ENCODE assay signal across 9 mouse cellular contexts in genomic region chr7:63936188-63936985, GRCm38 (mm10). TPM values are rescaled to one million over a fixed set of nuclear protein-coding genes. Genes with fewer than 3 reads are reported as not detected.
DNase-seq lines count a peak whose midpoint lies in the region; ATAC-seq and TF ChIP-seq lines count a peak whose summit lies in the region.
"Had no signal": no experiment of that assay in that cellular context is flagged by ENCODE, and none has a peak within 500 bp of the region (broad histone marks: within the 10 kb centered on the region; RNA-seq: fewer than 3 reads in every experiment).

No protein-coding gene starts in this region.

- H3K27me3 ChIP-seq in embryonic facial prominence, embryonic 10.5 days (replicated peaks; ENCODE audit: low read depth, poor library complexity, severe bottlenecking): peaks cover 12% of the 10 kb centered on the region
- no peaks in the 10 kb centered on the region for H3K27me3 ChIP-seq in intestine, postnatal 0 days (replicated peaks; ENCODE audit: control insufficient read depth, insufficient read depth, low read length)
- H3K27me3 ChIP-seq in limb, embryonic 14.5 days (ENCODE audit: control insufficient read depth, insufficient read depth, low read length): no peaks in the 10 kb centered on the region
- H3K27me3 ChIP-seq in midbrain, embryonic 16.5 days (ENCODE audit: control insufficient read depth, insufficient read depth, low read depth, low read length): no peaks in the 10 kb centered on the region
- H3K27me3 ChIP-seq: Patski had no signal

- WGBS in embryonic facial prominence, embryonic 10.5 days: under 1% methylated on average over 34 of the region's 34 CpGs
- WGBS in intestine, postnatal 0 days: 1% methylated on average over 34 of the region's 34 CpGs
- WGBS in limb, embryonic 14.5 days: under 1% methylated on average over 34 of the region's 34 CpGs
- WGBS in midbrain, embryonic 16.5 days: under 1% methylated on average over 34 of the region's 34 CpGs

- H3K9me3 ChIP-seq in embryonic facial prominence, embryonic 10.5 days: no peaks in the 10 kb centered on the region
- H3K9me3 ChIP-seq in intestine, postnatal 0 days (ENCODE audit: control insufficient read depth): no peaks in the 10 kb centered on the region
- H3K9me3 ChIP-seq in limb, embryonic 14.5 days (ENCODE audit: control insufficient read depth, low read length): no peaks in the 10 kb centered on the region
- H3K9me3 ChIP-seq in midbrain, embryonic 16.5 days (replicated peaks; ENCODE audit: control insufficient read depth, low read length, poor library complexity, severe bottlenecking): no peaks in the 10 kb centered on the region

- peak; percentile 83 for DNase-seq in layer of hippocampus, adult 11-12 months (ENCODE audit: low spot score)
- DNase-seq in layer of hippocampus, adult 9-10 months (ENCODE audit: low spot score): no peak
- peak; percentile 69 for DNase-seq in embryonic facial prominence, embryonic 10.5 days (ENCODE audit: low spot score)
- peak; percentile 41 to 79 for DNase-seq in gastrocnemius, postnatal 4 days (ENCODE audit: low spot score in 2 of 2)
- DNase-seq in limb, embryonic 14.5 days (ENCODE audit: low spot score): peak; percentile 53
- peak; percentile 80 to 87 for DNase-seq in spleen, postnatal 10 days (ENCODE audit: low spot score in 2 of 2)

- H3K4me2 ChIP-seq in intestine, postnatal 0 days (replicated peaks; ENCODE audit: low read depth): peak overlapping the region; percentile 95
- H3K4me2 ChIP-seq in limb, embryonic 14.5 days (replicated peaks; ENCODE audit: low read depth, low read length, severe bottlenecking): peak overlapping the region; percentile 94
- H3K4me2 ChIP-seq in midbrain, embryonic 16.5 days (ENCODE audit: low read length): peak overlapping the region; percentile 90

- H3K27ac ChIP-seq in embryonic facial prominence, embryonic 10.5 days (replicated peaks): peak overlapping the region; percentile 40; the same call in 1 of the 2 replicates
- peak overlapping the region; percentile 100 for H3K27ac ChIP-seq in intestine, postnatal 0 days (ENCODE audit: low read depth, low read length)
- peak overlapping the region; percentile 90 for H3K27ac ChIP-seq in limb, embryonic 14.5 days (replicated peaks; ENCODE audit: low read depth, low read length)
- H3K27ac ChIP-seq in midbrain, embryonic 16.5 days (ENCODE audit: low read length): peak overlapping the region; percentile 98

- peaks cover 50% of the 10 kb centered on the region for H3K4me1 ChIP-seq in embryonic facial prominence, embryonic 10.5 days
- H3K4me1 ChIP-seq in intestine, postnatal 0 days (replicated peaks; ENCODE audit: control insufficient read depth, insufficient read depth, low read length): 0 out of 2 replicates have a peak, but pooled peaks cover 3% of the 10 kb centered on the region
- peaks cover 19% of the 10 kb centered on the region; the same call in 1 of the 2 replicates for H3K4me1 ChIP-seq in limb, embryonic 14.5 days (ENCODE audit: control insufficient read depth, insufficient read depth, low read length)
- H3K4me1 ChIP-seq in midbrain, embryonic 16.5 days (ENCODE audit: control insufficient read depth, insufficient read depth, low read length): peaks cover 24% of the 10 kb centered on the region

- no peaks in the 10 kb centered on the region for H3K36me3 ChIP-seq in embryonic facial prominence, embryonic 10.5 days (replicated peaks)
- H3K36me3 ChIP-seq in intestine, postnatal 0 days (ENCODE audit: control insufficient read depth, insufficient read depth): no peaks in the 10 kb centered on the region
- no peaks in the 10 kb centered on the region for H3K36me3 ChIP-seq in limb, embryonic 14.5 days (ENCODE audit: control insufficient read depth, insufficient read depth, low read length)
- H3K36me3 ChIP-seq in midbrain, embryonic 16.5 days (ENCODE audit: control insufficient read depth, insufficient read depth, low read length): no peaks in the 10 kb centered on the region

- peak overlapping the region; percentile 92 for H3K9ac ChIP-seq in intestine, postnatal 0 days (ENCODE audit: low read depth, low read length)
- H3K9ac ChIP-seq in limb, embryonic 14.5 days (ENCODE audit: low read depth, low read length, severe bottlenecking): peak overlapping the region; percentile 79
- peak overlapping the region; percentile 98 for H3K9ac ChIP-seq in midbrain, embryonic 16.5 days (ENCODE audit: low read depth, low read length)

- ATAC-seq in intestine, postnatal 0 days: no peak
- ATAC-seq in limb, embryonic 14.5 days (ENCODE audit: low FRiP score, low read depth): no peak
- no peak for ATAC-seq in midbrain, embryonic 16.5 days

- H3K4me3 ChIP-seq in embryonic facial prominence, embryonic 10.5 days: peak overlapping the region; percentile 76
- H3K4me3 ChIP-seq in intestine, postnatal 0 days (ENCODE audit: low read depth, low read length): peak overlapping the region; percentile 80
- H3K4me3 ChIP-seq in limb, embryonic 14.5 days (replicated peaks; ENCODE audit: low read length): peak overlapping the region; percentile 77
- peak overlapping the region; percentile 96 for H3K4me3 ChIP-seq in midbrain, embryonic 16.5 days (ENCODE audit: low read depth, low read length)

- no peak for TF ChIP-seq POLR2A in limb, embryonic 14.5 days (IDR thresholded peaks at IDR 0.05; ENCODE audit: borderline replicate concordance, extremely low read depth, insufficient read depth, insufficient read length)

- TF ChIP-seq CTCF in intestine, postnatal 0 days (IDR thresholded peaks at IDR 0.05; ENCODE audit: low read depth): peak; percentile 59

RNA-seq across cellular contexts. Expression of gene Klf13, which starts 2.3 kb away (rescaled TPM):
- 22.1 and 23.9 TPM in 2 replicates for polyA plus RNA-seq in embryonic facial prominence, embryonic 10.5 days (2016; fragmentation: Nextera tagmentation; extraction: Ambion mirVana)
- 10 to 100 TPM; 41.3 to 46.0 TPM for total RNA-seq in gastrocnemius, postnatal 4 days (2021)
- polyA plus RNA-seq in intestine, postnatal 0 days (2015; fragmentation: Nextera tagmentation; extraction: Ambion mirVana): 19.3 and 24.5 TPM in 2 replicates
- 9.9 and 12.3 TPM in 2 replicates for polyA plus RNA-seq in limb, embryonic 14.5 days (2012; rRNA removed)
- 27.0 and 28.0 TPM in 2 replicates for polyA plus RNA-seq in limb, embryonic 14.5 days (2014; fragmentation: Nextera tagmentation; extraction: Ambion mirVana)
- polyA plus RNA-seq in midbrain, embryonic 16.5 days (2015; fragmentation: Nextera tagmentation; extraction: Ambion mirVana): 19.9 and 21.6 TPM in 2 replicates

RNA-seq across cellular contexts. Expression of gene E030018B13Rik, which starts 19.7 kb away (rescaled TPM):
- not detected in 2 replicates for polyA plus RNA-seq in embryonic facial prominence, embryonic 10.5 days (2016; fragmentation: Nextera tagmentation; extraction: Ambion mirVana)
- total RNA-seq in gastrocnemius, postnatal 4 days (2021): not detected
- polyA plus RNA-seq in intestine, postnatal 0 days (2015; fragmentation: Nextera tagmentation; extraction: Ambion mirVana): not detected in 2 replicates
- not detected in 2 replicates for polyA plus RNA-seq in limb, embryonic 14.5 days (2012; rRNA removed)
- not detected in 2 replicates for polyA plus RNA-seq in limb, embryonic 14.5 days (2014; fragmentation: Nextera tagmentation; extraction: Ambion mirVana)
- polyA plus RNA-seq in midbrain, embryonic 16.5 days (2015; fragmentation: Nextera tagmentation; extraction: Ambion mirVana): 0.21 TPM in 1 of 2 replicates, not detected in the other
- polyA plus RNA-seq: Patski had no signal

Comparison
In these comparisons a context has a peak if more than half of its experiments do, and no peak if none do; other contexts are left out.
1. H3K27ac ChIP-seq: peak in every context shown above with its lines; median percentile 100 in intestine, postnatal 0 days; 98 in midbrain, embryonic 16.5 days; 90 in limb, embryonic 14.5 days; 40 in embryonic facial prominence, embryonic 10.5 days.